In the genomic region with DNA sequence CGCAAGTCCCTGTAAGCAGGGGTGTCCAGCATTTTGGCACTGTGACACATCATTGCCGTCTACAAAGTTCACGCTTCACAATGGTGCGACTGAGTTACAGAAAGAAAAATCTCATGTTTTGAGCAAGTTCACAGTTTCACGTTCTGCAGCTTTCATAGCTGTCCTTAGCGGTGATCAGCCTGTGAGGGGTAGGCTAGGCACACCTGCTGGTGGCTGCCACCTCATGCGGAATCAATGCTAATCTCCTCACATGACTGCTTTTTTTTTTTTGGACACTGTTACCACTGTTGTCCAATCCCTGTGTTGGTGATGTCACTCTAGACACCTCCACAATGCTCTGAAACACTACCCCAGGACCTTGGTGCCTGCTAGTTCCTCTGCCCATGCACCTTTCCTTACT, we compare ENCODE assay signal across 20 mouse cellular contexts. TPM values are rescaled to one million over a fixed set of nuclear protein-coding genes. Genes with fewer than 3 reads are reported as not detected.
DNase-seq lines count a peak whose midpoint lies in the region; TF ChIP-seq lines count a peak whose summit lies in the region.
"Had no signal": no experiment of that assay in that cellular context is flagged by ENCODE, and none has a peak within 500 bp of the region (broad histone marks: within the 10 kb centered on the region; RNA-seq: fewer than 3 reads in every experiment).

No protein-coding gene starts in this region.

- H3K9ac ChIP-seq in ES-E14 (ENCODE audit: insufficient read depth, low read depth, low read length, poor library complexity, severe bottlenecking): no peak overlapping the region

- peak; percentile 51 to 52 for DNase-seq in cerebellum, postnatal 10 days
- DNase-seq in cerebellum, adult 9-11 months: no peak
- DNase-seq in retina, embryonic 14.5 days (ENCODE audit: low spot score): peak; percentile 11
- no peak for DNase-seq in retina, postnatal 1 day
- no peak for DNase-seq in ES-E14 (ENCODE audit: low read depth, low spot score)
- DNase-seq in layer of hippocampus, adult 9-11 months: no peak
- DNase-seq: adrenal gland, adult 2 months; adrenal gland, adult 8-10 months; adrenal gland, postnatal 10 days; adrenal gland, postnatal 14 days; adrenal gland, postnatal 25 days; adrenal gland, postnatal 36 days; B cell, adult 2 months; cerebellum, adult 11 months; cerebellum, adult 11-12 months; cerebellum, adult 18-20 months; cerebellum, adult 2 months had no signal

- no peaks in the 10 kb centered on the region; a peak in 1 of 4 replicates for H3K4me1 ChIP-seq in ES-E14 (ENCODE audit: control insufficient read depth in 2 of 2, insufficient read depth in 2 of 2, low read length in 2 of 2, poor library complexity in 1 of 2)

- in situ Hi-C loops in ES-E14 (cut with MboI; ENCODE audit: low sequenced_read_pairs in 2 of 2, unreplicated experiment in 2 of 2): no loop called here

- no peak overlapping the region for H3K4me3 ChIP-seq in ES-E14 (ENCODE audit: insufficient read depth in 1 of 2, low read depth in 1 of 2, low read length in 2 of 2, poor library complexity in 1 of 2, severe bottlenecking in 1 of 2)

- H3K9me3 ChIP-seq in ES-E14 (ENCODE audit: control insufficient read depth, insufficient read depth, low read depth, low read length): no peaks in the 10 kb centered on the region
- H3K9me3 ChIP-seq: G1E had no signal

- H3K27ac ChIP-seq in ES-E14 (ENCODE audit: insufficient read depth, low read depth, low read length, poor library complexity, severe bottlenecking): no peak overlapping the region

- no peaks in the 10 kb centered on the region for H3K36me3 ChIP-seq in ES-E14 (ENCODE audit: control insufficient read depth, insufficient read depth, low read length, poor library complexity, severe bottlenecking)
- H3K36me3 ChIP-seq: G1E had no signal

TF ChIP-seq in ES-E14, 5 proteins besides CTCF, POLR2A, EP300 and RAD21:
- TF ChIP-seq CHD2 (IDR thresholded peaks at IDR 0.05; ENCODE audit: low read depth, low read length) (no peak), ZNF384 (IDR thresholded peaks at IDR 0.05; ENCODE audit: low read depth, low read length) (peak; percentile 45; the same call in 1 of the 2 replicates)

RNA-seq across cellular contexts. Expression of gene Cacng2, which starts 46.7 kb away (rescaled TPM):
- not detected in 2 replicates for total RNA-seq in ES-E14 (2012; rRNA removed)
- total RNA-seq: CH12.LX, MEL had no signal

Comparison
In these comparisons a context has a peak if more than half of its experiments do, and no peak if none do; other contexts are left out.
1. DNase-seq: peak in cerebellum, postnatal 10 days (2 of 2) and retina, embryonic 14.5 days (single experiment); none in cerebellum, adult 9-11 months (single experiment), retina, postnatal 1 day (single experiment), ES-E14 (single experiment) and layer of hippocampus, adult 9-11 months (single experiment).